Mouse (Mus musculus): ENCODE measurements around the gene Oca2.

GRCm38 (mm10) chr7:56235794-56236423 lies 3.7 kb upstream of the Oca2 start:
- no peak for TF ChIP-seq CTCF (IDR thresholded peaks at IDR 0.05; ENCODE audit: insufficient read depth, low read length)
- no peak for TF ChIP-seq POLR2A (IDR thresholded peaks at IDR 0.05; ENCODE audit: borderline replicate concordance, extremely low read depth, low read depth, low read length)
